Mouse (Mus musculus): ENCODE measurements at regions not wholly inside any gene's neighbourhood (a gene's known extent, or its start where the extent isn't known, plus 50 kb on each side); places are given as distances from the start of the nearest gene placed in this dataset.
"Not testable (repeated sequence)": the region's sequence is repeated elsewhere in the genome, so short reads cannot be mapped to it uniquely, and the experiment has no call there.

DNA sequence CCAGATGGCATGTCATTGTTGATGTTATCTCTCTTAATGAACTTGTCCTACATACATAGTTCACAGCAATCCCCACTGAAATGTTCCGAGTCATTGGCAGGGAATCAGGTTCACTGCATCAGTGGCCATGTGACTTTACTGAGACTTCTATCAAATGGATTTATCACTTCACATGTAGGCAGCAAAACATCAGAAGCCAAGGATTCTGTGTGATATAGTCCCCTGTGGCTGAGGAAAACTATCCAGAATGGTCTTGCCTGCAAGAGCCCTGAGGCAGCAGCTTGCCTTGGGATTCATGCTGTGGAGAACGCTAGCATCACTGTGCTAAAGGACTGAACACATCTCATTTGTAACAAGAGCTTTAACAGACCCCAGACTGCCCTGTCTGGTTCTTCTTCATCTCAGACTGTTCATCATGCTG is 1468.2 kb downstream of the Zfp704 start:
- no peak for DNase-seq (ENCODE audit: extremely low spot score, low spot score)
- 72% methylated on average over 2 of the region's 2 CpGs for WGBS
- Histone ChIP-seq H3K36me3 (replicated peaks) (no peaks in the 10 kb centered on the region), H3K9me3 (peaks cover 4% of the 10 kb centered on the region; the same call in 1 of the 2 replicates), H3K4me3 (no peak overlapping the region), H3K4me1 (no peaks in the 10 kb centered on the region), H3K27me3 (ENCODE audit: poor library complexity, severe bottlenecking) (no peaks in the 10 kb centered on the region), H3K27ac (no peak overlapping the region)

DNA sequence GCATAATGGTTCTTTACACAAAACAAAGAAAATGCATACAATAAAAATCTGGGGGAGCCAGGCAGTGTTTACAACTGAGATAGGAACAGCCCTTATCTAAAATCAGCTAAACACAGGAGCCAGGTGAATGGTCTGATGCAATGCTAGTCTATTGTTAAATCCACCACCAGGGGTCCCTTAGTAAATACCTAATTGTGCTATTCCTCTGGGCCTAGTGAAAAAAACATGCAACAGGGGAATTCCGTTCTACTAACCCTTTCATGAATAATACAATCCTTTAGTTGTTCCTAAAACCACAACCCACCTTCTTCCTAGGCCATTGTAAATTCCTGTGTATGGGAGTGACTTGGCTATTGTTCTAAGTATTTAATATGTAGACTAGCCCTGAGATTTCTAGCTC is 1486.2 kb downstream of the Zfp704 start:
- H3K27me3 ChIP-seq (ENCODE audit: poor library complexity, severe bottlenecking); H3K4me3 ChIP-seq; H3K9me3 ChIP-seq; H3K36me3 ChIP-seq (replicated peaks); H3K27ac ChIP-seq; H3K4me1 ChIP-seq; DNase-seq (ENCODE audit: extremely low spot score, low spot score): not testable (repeated sequence)
- WGBS = 53% methylated on average over 1 of the region's 1 CpGs

DNA sequence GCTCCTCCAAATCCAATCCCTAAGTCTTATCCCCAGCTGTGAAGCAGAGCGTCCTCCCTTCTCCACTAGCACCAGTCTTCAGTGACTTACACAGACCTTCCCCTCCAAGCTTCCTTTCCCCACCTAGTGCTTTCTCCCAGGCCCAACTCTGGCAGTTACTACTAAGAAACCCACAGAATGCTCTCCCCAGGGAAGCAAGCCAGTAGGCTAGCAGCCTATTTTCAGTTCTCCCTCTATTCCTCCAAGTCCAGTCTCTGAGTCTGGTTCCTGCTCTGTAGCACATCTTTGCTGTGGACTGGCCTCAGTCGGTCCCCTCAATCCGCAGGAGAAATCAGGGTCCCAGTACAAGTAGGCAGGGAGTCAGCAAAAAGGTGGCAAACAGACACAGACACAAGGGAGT is 1486.7 kb downstream of the Zfp704 start:
- Histone ChIP-seq H3K9me3 (no peaks in the 10 kb centered on the region), H3K4me3 (no peak overlapping the region), H3K27me3 (ENCODE audit: poor library complexity, severe bottlenecking) (no peaks in the 10 kb centered on the region), H3K36me3 (replicated peaks) (no peaks in the 10 kb centered on the region), H3K27ac (no peak overlapping the region), H3K4me1 (no peaks in the 10 kb centered on the region)
- 51% methylated on average over 3 of the region's 3 CpGs for WGBS
- DNase-seq (ENCODE audit: extremely low spot score, low spot score) = no peak

DNA sequence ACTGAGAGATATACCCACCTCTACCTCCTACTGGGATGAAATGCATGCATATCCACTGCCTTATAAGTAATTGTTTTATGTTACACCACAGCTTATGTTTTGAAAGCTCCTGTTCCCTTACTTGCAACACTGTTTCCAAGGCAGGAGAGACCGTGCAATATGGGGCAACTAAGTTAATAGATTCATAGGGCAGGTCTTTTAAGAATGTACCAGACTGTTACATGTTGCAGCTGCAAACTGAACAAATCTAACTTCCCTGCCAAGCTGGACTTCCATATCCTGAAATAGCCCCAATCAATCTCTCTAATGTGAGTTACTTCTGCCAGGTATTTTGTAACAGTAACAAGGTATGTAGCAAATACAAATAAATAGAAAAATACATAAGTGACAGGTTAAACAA is 1478.0 kb upstream of the 1700008P02Rik start:
- H3K4me3 ChIP-seq = no peak overlapping the region
- H3K27me3 ChIP-seq (ENCODE audit: poor library complexity, severe bottlenecking) = no peaks in the 10 kb centered on the region
- DNase-seq (ENCODE audit: extremely low spot score, low spot score) = no peak
- 80% methylated on average over 1 of the region's 1 CpGs for WGBS
- H3K27ac ChIP-seq = no peak overlapping the region
- H3K36me3 ChIP-seq (replicated peaks) = no peaks in the 10 kb centered on the region
- no peaks in the 10 kb centered on the region for H3K9me3 ChIP-seq
- H3K4me1 ChIP-seq = no peaks in the 10 kb centered on the region

DNA sequence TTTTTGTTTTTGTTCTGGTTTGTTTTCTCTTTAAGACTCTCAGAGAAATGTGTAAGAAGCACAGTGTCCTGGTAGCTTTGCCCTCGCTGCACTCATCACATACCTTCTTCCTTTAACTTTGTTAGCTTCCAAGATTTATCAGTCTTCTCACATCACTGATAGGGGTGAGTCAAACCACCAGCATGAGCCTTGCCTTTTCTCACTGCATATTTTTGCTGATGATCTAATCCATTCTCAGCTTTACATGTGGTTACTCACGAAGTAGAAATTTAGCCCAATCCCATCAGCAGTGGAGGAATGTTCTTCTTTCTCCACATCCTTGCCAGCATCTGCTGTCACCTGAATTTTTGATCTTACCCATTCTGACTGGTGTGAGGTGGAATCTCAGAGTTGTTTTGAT is 1464.5 kb upstream of the 1700008P02Rik start:
- Histone ChIP-seq H3K27me3 (ENCODE audit: poor library complexity, severe bottlenecking) (no peaks in the 10 kb centered on the region), H3K36me3 (replicated peaks) (no peaks in the 10 kb centered on the region), H3K9me3 (no peaks in the 10 kb centered on the region), H3K27ac (no peak overlapping the region), H3K4me3 (no peak overlapping the region), H3K4me1 (no peaks in the 10 kb centered on the region)
- 85% methylated on average over 2 of the region's 2 CpGs for WGBS
- DNase-seq (ENCODE audit: extremely low spot score, low spot score) = no peak

DNA sequence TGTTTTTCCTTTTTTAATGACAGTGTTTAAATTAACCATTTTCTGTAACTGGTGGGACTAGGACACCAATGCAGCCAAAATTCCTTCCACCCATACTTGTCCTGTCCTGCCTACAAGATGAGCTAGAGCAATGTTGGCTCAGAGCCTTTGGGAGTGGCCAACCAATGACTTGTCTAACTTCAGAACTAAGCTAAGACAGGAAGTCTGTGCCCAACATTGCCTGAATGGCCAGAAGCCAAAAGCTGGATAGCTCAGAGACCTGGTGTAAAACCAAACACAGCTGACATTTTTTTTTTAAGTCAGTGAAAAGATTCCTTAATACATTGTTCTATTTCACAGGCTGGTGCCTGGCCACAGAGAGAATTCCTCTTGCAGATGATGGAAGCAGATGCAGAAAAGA is 1433.5 kb upstream of the 1700008P02Rik start:
- H3K27me3 ChIP-seq (ENCODE audit: poor library complexity, severe bottlenecking) = no peaks in the 10 kb centered on the region
- no peak for DNase-seq (ENCODE audit: extremely low spot score, low spot score)
- no peaks in the 10 kb centered on the region for H3K9me3 ChIP-seq
- no peak overlapping the region for H3K27ac ChIP-seq
- no peaks in the 10 kb centered on the region for H3K36me3 ChIP-seq (replicated peaks)
- H3K4me1 ChIP-seq = no peaks in the 10 kb centered on the region
- no peak overlapping the region for H3K4me3 ChIP-seq

DNA sequence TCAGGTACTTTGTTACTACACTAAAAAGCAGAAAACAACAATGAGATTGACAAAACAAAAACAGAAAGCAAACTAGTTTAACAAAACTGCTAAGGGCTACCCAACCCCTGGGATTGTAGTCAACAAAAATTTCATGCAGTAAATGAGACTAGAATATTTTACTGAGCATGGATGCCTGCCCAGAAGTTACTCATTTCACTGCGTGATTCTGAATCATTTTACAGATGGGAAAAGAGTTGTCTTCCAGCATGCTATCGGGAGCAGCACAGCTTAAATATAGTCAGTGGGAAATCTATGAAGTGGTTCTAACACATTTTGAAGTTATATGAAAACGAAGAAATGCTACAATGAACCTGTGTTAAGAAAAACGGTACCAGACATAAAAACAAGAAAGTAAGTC is 1430.9 kb upstream of the 1700008P02Rik start:
- H3K9me3 ChIP-seq = no peaks in the 10 kb centered on the region
- no peaks in the 10 kb centered on the region for H3K4me1 ChIP-seq
- H3K27me3 ChIP-seq (ENCODE audit: poor library complexity, severe bottlenecking) = no peaks in the 10 kb centered on the region
- H3K36me3 ChIP-seq (replicated peaks) = no peaks in the 10 kb centered on the region
- no peak overlapping the region for H3K4me3 ChIP-seq
- WGBS = 90% methylated on average over 4 of the region's 4 CpGs
- H3K27ac ChIP-seq = no peak overlapping the region
- no peak for DNase-seq (ENCODE audit: extremely low spot score, low spot score)

DNA sequence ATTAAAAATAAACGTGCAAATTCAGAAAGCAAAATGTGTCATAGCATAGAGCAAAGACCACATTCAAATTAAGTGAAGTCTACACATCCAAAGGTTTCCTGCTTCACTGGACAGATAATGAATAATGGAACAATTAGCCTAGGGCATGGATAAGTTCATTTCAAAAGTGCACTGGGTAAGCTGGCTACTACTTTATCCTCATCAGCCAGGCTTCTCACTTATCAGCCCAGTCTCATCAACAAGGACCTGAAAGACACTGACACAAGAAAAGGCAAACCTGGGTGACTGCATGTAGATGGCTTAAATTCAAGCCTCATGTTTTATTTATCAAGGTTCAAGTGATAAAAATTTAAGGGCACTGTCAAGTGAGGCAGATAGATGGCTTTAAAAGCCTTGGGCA is 1429.5 kb upstream of the 1700008P02Rik start:
- H3K27me3 ChIP-seq (ENCODE audit: poor library complexity, severe bottlenecking) = no peaks in the 10 kb centered on the region
- 86% methylated on average over 1 of the region's 1 CpGs for WGBS

DNA sequence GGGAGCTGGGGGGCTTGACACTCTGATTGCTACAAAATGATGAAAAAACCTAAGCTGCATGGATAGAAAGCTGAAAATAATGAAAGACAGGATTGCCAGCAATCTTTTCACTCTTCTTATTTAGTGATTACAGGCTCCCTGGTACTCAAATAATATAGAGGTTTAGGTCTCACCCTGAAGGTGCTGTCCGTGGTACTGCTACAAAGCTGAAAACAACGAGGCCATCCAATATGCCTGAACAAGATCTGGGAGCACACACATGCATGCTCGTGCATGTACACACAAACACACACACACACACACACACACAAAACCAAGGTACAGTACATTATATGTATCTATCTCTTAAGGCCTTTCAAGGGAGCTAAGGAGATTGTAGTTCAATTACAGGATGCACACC is 1426.1 kb upstream of the 1700008P02Rik start:
- Histone ChIP-seq H3K27me3 (ENCODE audit: poor library complexity, severe bottlenecking) (no peaks in the 10 kb centered on the region), H3K4me1 (no peaks in the 10 kb centered on the region), H3K36me3 (replicated peaks) (no peaks in the 10 kb centered on the region), H3K9me3 (no peaks in the 10 kb centered on the region), H3K27ac (no peak overlapping the region), H3K4me3 (no peak overlapping the region)
- 65% methylated on average over 3 of the region's 3 CpGs for WGBS
- peak; percentile 15 for DNase-seq (ENCODE audit: extremely low spot score, low spot score)

More for the DNA sequence above, 1429.5 kb upstream of the 1700008P02Rik start:
- Histone ChIP-seq H3K36me3 (replicated peaks) (no peaks in the 10 kb centered on the region), H3K4me1 (no peaks in the 10 kb centered on the region), H3K9me3 (no peaks in the 10 kb centered on the region), H3K4me3 (no peak overlapping the region), H3K27ac (no peak overlapping the region)
- no peak for DNase-seq (ENCODE audit: extremely low spot score, low spot score)

DNA sequence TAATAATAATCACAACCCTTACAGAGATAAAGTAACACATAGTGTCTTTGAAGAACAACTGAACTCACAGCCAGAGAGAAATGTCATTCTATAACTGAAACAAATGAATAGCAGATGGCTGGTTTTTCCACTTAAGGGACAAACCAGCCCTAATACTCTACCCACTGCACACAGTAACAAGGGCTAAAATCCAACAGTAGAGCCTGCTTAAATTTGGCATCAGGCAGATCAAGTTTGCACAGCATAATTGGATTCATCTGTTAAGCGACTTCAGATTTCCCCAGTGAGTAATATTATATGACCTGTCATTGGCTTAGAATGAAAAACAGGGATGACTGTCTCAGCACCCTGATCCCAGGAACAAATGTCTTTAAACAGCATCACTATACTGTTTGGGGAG is 1416.5 kb upstream of the 1700008P02Rik start:
- H3K4me1 ChIP-seq = no peaks in the 10 kb centered on the region
- no peaks in the 10 kb centered on the region for H3K27me3 ChIP-seq (ENCODE audit: poor library complexity, severe bottlenecking)
- DNase-seq (ENCODE audit: extremely low spot score, low spot score) = no peak
- H3K27ac ChIP-seq = no peak overlapping the region
- no peaks in the 10 kb centered on the region for H3K9me3 ChIP-seq
- WGBS = 60% methylated on average over 1 of the region's 1 CpGs
- H3K4me3 ChIP-seq = no peak overlapping the region
- no peaks in the 10 kb centered on the region for H3K36me3 ChIP-seq (replicated peaks)

DNA sequence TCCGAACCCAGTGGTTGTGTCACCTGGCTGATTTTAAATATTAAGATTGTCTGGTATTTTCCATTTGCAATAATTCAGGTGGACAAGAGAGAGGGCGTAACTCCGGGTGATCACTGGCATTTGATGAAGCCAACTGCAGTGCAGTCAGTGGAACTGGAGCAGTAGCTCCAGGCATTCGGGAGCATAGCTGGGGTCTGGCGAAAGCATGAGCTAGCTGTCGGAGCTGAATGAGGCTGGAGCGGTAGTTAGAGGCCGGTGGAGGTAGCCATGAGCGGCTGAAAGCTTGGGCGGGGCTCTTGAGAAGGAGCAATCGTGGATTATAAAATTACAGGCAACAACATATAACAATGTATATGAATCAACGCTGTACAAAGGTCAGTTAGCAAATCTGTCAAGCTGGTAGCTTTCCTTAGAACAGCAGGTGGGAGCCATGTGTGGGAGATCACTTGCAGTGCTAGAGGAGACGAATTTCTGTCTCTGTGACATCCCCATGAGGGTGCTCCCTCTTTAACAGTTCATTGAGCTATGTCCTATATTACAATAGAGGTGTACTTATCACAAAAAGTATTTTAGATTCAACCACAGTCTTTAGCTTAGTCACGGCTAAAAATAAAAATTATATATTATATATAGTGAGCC is 1415.0 kb upstream of the 1700008P02Rik start:
- no peaks in the 10 kb centered on the region for H3K36me3 ChIP-seq (replicated peaks)
- H3K27ac ChIP-seq = no peak overlapping the region
- no peaks in the 10 kb centered on the region for H3K4me1 ChIP-seq
- WGBS = 87% methylated on average over 14 of the region's 14 CpGs
- H3K27me3 ChIP-seq (ENCODE audit: poor library complexity, severe bottlenecking) = no peaks in the 10 kb centered on the region
- H3K4me3 ChIP-seq = no peak overlapping the region
- no peaks in the 10 kb centered on the region for H3K9me3 ChIP-seq
- DNase-seq (ENCODE audit: extremely low spot score, low spot score) = no peak

DNA sequence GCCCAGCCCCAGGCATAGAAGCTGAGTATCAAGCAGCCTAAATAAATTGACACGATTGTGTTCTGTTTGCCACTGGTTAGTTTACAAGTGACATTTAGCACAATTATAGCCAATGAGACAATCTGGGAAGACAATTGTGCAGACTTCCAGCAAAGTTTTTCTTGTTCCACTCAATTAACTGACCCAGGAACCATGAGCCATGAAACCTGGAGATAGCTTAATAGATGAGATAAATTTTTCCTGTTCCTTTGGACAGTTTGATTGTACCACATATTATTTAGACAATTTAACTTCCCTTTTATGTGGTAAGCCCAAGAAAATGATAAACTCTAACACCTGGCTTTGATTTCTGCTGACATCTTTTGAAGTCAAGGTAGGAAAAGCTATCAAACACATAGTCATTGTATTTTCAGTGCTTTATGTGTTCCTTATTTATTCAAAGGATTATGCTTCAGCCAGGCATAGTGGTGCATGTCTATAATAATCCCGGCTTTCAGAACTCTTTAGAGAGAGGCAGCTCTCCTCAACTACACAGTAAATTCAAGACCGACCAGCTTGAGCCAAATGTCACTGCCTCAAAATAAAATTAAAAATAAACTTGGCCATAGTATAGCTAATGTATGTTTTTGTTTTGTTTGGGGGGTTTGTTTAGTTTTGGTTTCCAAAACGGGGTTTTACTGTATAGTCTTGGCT is 1406.2 kb upstream of the 1700008P02Rik start:
- Histone ChIP-seq H3K36me3 (replicated peaks) (no peaks in the 10 kb centered on the region), H3K4me1 (no peaks in the 10 kb centered on the region), H3K27ac (no peak overlapping the region), H3K9me3 (no peaks in the 10 kb centered on the region), H3K27me3 (ENCODE audit: poor library complexity, severe bottlenecking) (no peaks in the 10 kb centered on the region), H3K4me3 (no peak overlapping the region)
- 83% methylated on average over 4 of the region's 4 CpGs for WGBS
- DNase-seq (ENCODE audit: extremely low spot score, low spot score) = no peak

DNA sequence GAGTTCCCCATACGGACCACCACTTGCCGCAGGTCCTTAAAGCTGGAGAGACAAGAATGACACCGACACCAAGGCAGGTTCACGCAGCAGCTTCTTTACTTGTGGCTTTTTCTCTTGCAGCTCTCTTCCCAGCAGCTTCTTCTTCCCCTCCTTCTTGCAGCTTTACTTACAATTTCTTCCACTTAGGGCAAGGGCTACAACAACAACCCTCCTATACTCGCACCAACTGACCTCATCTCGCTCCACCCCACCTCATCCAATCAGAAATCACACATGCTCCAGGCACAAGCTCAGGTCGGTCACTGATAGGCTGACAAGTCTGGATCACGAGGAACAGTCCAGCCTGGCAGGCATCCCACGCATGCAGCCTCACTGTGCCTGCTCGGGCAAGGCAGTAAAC is 1402.4 kb upstream of the 1700008P02Rik start:
- 94% methylated on average over 10 of the region's 10 CpGs for WGBS
- H3K4me3 ChIP-seq = no peak overlapping the region
- DNase-seq (ENCODE audit: extremely low spot score, low spot score) = no peak
- peaks cover 7% of the 10 kb centered on the region for H3K9me3 ChIP-seq
- H3K27ac ChIP-seq = no peak overlapping the region
- H3K4me1 ChIP-seq = no peaks in the 10 kb centered on the region
- no peaks in the 10 kb centered on the region for H3K27me3 ChIP-seq (ENCODE audit: poor library complexity, severe bottlenecking)
- H3K36me3 ChIP-seq (replicated peaks) = no peaks in the 10 kb centered on the region
